Mouse (Mus musculus): ENCODE results near the gene Pole2.

DNA sequence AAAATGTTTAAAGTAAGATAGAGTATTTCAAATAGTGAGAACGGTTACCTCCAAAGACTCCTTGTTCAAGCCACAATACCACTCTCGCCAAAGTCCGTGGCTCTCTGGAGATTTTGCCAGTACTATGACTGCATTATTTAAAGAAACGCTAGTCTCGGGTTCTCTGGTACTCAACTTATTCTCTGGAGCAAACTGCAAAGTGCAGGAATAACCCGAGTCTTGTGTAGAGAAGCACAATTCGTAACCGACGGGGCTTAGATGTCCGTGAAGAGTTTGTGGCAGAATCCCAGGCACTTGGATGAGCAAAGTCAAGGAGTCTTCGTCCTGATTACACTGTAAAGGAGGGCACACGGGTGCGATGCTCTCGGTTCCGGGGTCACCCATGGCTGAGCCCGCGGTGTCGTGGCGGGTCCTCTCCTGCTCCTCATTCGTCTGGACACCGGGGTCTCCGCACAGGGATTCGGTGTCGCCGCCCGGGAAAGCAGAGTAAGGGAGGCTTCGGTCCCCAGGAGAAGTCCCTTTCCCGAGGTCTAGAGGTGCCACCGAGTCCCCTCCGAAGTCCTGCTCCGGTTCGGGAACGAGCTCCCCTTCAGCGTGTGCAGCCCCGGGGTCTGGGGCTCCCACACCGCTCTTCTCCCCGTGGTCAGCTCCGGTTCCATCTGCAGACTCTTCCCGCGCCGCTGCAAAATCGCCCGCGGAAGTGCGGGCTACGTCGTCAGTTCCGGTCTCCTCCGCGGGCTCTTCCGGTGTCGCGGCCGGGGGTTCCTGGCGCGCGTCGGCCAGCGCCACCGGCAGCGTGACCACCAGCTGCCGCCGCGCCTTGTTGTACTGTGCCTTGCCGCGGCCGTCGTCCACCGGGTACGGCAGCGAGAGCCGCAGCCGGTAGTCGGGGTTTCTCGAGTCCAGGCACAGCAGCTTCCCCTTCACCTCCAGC lies 31.3 kb downstream of the Pole2 start, which contains the start of gene Gm49383:
- TF ChIP-seq CTCF (IDR thresholded peaks at IDR 0.05; ENCODE audit: insufficient read depth, low read depth, low read length) (no peak), POLR2A (IDR thresholded peaks at IDR 0.05; ENCODE audit: insufficient read depth, low read depth, low read length) (peak; percentile 96)

All from olfactory bulb, adult 2 months (tissue).